ENCODE assay signal across 8 mouse cellular contexts in genomic region chr13:14612463-14612862, GRCm38 (mm10). TPM values are rescaled to one million over a fixed set of nuclear protein-coding genes. Genes with fewer than 3 reads are reported as not detected.
DNase-seq lines count a peak whose midpoint lies in the region; ATAC-seq and TF ChIP-seq lines count a peak whose summit lies in the region.

No protein-coding gene starts in this region.

- WGBS in heart, embryonic 12.5 days: 8% methylated on average over 10 of the region's 10 CpGs
- 8% methylated on average over 10 of the region's 10 CpGs for WGBS in forebrain, embryonic 14.5 days
- 5% methylated on average over 10 of the region's 10 CpGs for WGBS in liver, embryonic 14.5 days (ENCODE audit: insufficient replicate concordance)

- H3K4me1 ChIP-seq in heart, embryonic 12.5 days (replicated peaks): peaks cover 14% of the 10 kb centered on the region
- H3K4me1 ChIP-seq in CH12.LX (ENCODE audit: control insufficient read depth in 1 of 2, insufficient read depth in 2 of 2): peaks cover 0 to 15% of the 10 kb centered on the region in 2 experiments; a peak in 2 of 4 replicates
- H3K4me1 ChIP-seq in forebrain, embryonic 14.5 days (ENCODE audit: control insufficient read depth, insufficient read depth, low read length): peaks cover 2% of the 10 kb centered on the region; the same call in 1 of the 2 replicates
- H3K4me1 ChIP-seq in liver, embryonic 14.5 days (replicated peaks; ENCODE audit: control insufficient read depth in 2 of 2, insufficient read depth in 2 of 2, low read length in 1 of 2): peaks cover 8 to 9% of the 10 kb centered on the region in 2 experiments

- H3K79me2 ChIP-seq in CH12.LX (replicated peaks; ENCODE audit: control insufficient read depth, extremely low read depth, insufficient read depth, poor library complexity, severe bottlenecking): peaks cover 42% of the 10 kb centered on the region

- in situ Hi-C loops in CH12.LX (cut with MboI; ENCODE audit: low pct_ligation_motif_present, low pct_unique_long_range_greater_than_20kb, low sequenced_read_pairs): loop anchor here (25.0 kb wide), 1 partner anchor 700 kb away; no protein-coding TSS in a partner anchor

- dilution Hi-C loops in CH12.LX (cut with MboI; ENCODE audit: extremely low pct_ligation_motif_present, extremely low pct_unique_long_range_greater_than_20kb, low sequenced_read_pairs): no loop called here

- no peak for TF ChIP-seq RAD21 in CH12.LX (IDR thresholded peaks at IDR 0.05; ENCODE audit: low read depth, low read length)

- no peak for DNase-seq in heart, adult 18-20 months
- DNase-seq in CH12.LX (ENCODE audit: extremely low read depth): no peak
- no peak for DNase-seq in forebrain, embryonic 14.5 days (ENCODE audit: low spot score)
- DNase-seq in liver, embryonic 14.5 days (ENCODE audit: low read depth in 3 of 3, low spot score in 3 of 3): no peak
- no peak for DNase-seq in frontal cortex, postnatal 10 days (ENCODE audit: low spot score in 2 of 2)
- no peak for DNase-seq in B cell, adult 2 months
- DNase-seq in cerebellum, adult 11-12 months: no peak

- TF ChIP-seq POLR2A in CH12.LX (IDR thresholded peaks at IDR 0.05; ENCODE audit: low read depth, low read length): no peak

- H3K9ac ChIP-seq in heart, embryonic 12.5 days: peak overlapping the region; percentile 83
- H3K9ac ChIP-seq in CH12.LX (ENCODE audit: insufficient read depth, low read depth): peak overlapping the region; percentile 58
- peak overlapping the region; percentile 70 for H3K9ac ChIP-seq in forebrain, embryonic 14.5 days (ENCODE audit: low read length)
- peak overlapping the region; percentile 93 for H3K9ac ChIP-seq in liver, embryonic 14.5 days (replicated peaks)

- H3K4me3 ChIP-seq in heart, embryonic 12.5 days: peak overlapping the region; percentile 96
- H3K4me3 ChIP-seq in CH12.LX (replicated peaks in 1 of 3; ENCODE audit: low read depth in 2 of 3, low read length in 2 of 3, poor library complexity in 1 of 3): peak overlapping the region; percentile 69 to 95 (median 94)
- peak overlapping the region; percentile 82 for H3K4me3 ChIP-seq in forebrain, embryonic 14.5 days (ENCODE audit: low read depth, low read length)
- H3K4me3 ChIP-seq in liver, embryonic 14.5 days (ENCODE audit: insufficient read depth in 1 of 2, low read depth in 2 of 2, low read length in 2 of 2): peak overlapping the region; percentile 92 to 93

- TF ChIP-seq CTCF in CH12.LX (conservative IDR thresholded peaks at IDR 0.05 in 1 of 2, IDR thresholded peaks at IDR 0.05 in 1 of 2; ENCODE audit: low read depth in 2 of 2, low read length in 2 of 2): no peak
- no peak for TF ChIP-seq CTCF in liver, embryonic 14.5 days (IDR thresholded peaks at IDR 0.05; ENCODE audit: low read depth)

- H3K27me3 ChIP-seq in heart, embryonic 12.5 days (replicated peaks): no peaks in the 10 kb centered on the region
- no peaks in the 10 kb centered on the region for H3K27me3 ChIP-seq in CH12.LX (replicated peaks)
- no peaks in the 10 kb centered on the region for H3K27me3 ChIP-seq in forebrain, embryonic 14.5 days (replicated peaks; ENCODE audit: control insufficient read depth, insufficient read depth, low read length)
- H3K27me3 ChIP-seq in liver, embryonic 14.5 days (ENCODE audit: control insufficient read depth, insufficient read depth, low read length): no peaks in the 10 kb centered on the region

- H3K27ac ChIP-seq in heart, embryonic 12.5 days (ENCODE audit: poor library complexity, severe bottlenecking): peak overlapping the region; percentile 45; the same call in 1 of the 2 replicates
- peak overlapping the region; percentile 16 for H3K27ac ChIP-seq in CH12.LX (ENCODE audit: insufficient read depth, low read depth)
- H3K27ac ChIP-seq in forebrain, embryonic 14.5 days (ENCODE audit: low read depth, low read length): no peak overlapping the region
- peak overlapping the region; percentile 57 for H3K27ac ChIP-seq in liver, embryonic 14.5 days

- peak; percentile 63 for ATAC-seq in heart, embryonic 12.5 days (ENCODE audit: insufficient number of reproducible peaks, low FRiP score)
- ATAC-seq in forebrain, embryonic 14.5 days: peak; percentile 63
- ATAC-seq in liver, embryonic 14.5 days (ENCODE audit: insufficient read depth): peak; percentile 28

- H3K36me3 ChIP-seq in heart, embryonic 12.5 days: peaks cover 28% of the 10 kb centered on the region
- H3K36me3 ChIP-seq in CH12.LX (replicated peaks in 1 of 2; ENCODE audit: control insufficient read depth in 1 of 2, insufficient read depth in 1 of 2, low read length in 1 of 2): peaks cover 16 to 40% of the 10 kb centered on the region in 2 experiments
- H3K36me3 ChIP-seq in forebrain, embryonic 14.5 days (ENCODE audit: control insufficient read depth, insufficient read depth, low read length): peaks cover 24% of the 10 kb centered on the region
- peaks cover 20% of the 10 kb centered on the region for H3K36me3 ChIP-seq in liver, embryonic 14.5 days (replicated peaks; ENCODE audit: control insufficient read depth, insufficient read depth, low read depth)

- peak overlapping the region; percentile 76 for H3K4me2 ChIP-seq in heart, embryonic 12.5 days
- H3K4me2 ChIP-seq in CH12.LX (ENCODE audit: insufficient read depth, low read depth, poor library complexity, severe bottlenecking): peak overlapping the region; percentile 25; the same call in 1 of the 2 replicates
- peak overlapping the region; percentile 59 for H3K4me2 ChIP-seq in forebrain, embryonic 14.5 days (ENCODE audit: low read length)
- H3K4me2 ChIP-seq in liver, embryonic 14.5 days (ENCODE audit: low read depth): peak overlapping the region; percentile 86

- no peak for TF ChIP-seq EP300 in CH12.LX (IDR thresholded peaks at IDR 0.05; ENCODE audit: low read length)
- no peak for TF ChIP-seq EP300 in liver, embryonic 14.5 days (IDR thresholded peaks at IDR 0.05; ENCODE audit: low read depth)

- no peaks in the 10 kb centered on the region for H3K9me3 ChIP-seq in heart, embryonic 12.5 days (replicated peaks)
- H3K9me3 ChIP-seq in CH12.LX (replicated peaks; ENCODE audit: low read length): no peaks in the 10 kb centered on the region
- H3K9me3 ChIP-seq in forebrain, embryonic 14.5 days (replicated peaks; ENCODE audit: control insufficient read depth, low read length): no peaks in the 10 kb centered on the region
- H3K9me3 ChIP-seq in liver, embryonic 14.5 days (ENCODE audit: control insufficient read depth, low read length): no peaks in the 10 kb centered on the region

TF ChIP-seq in CH12.LX, 34 proteins besides CTCF, POLR2A, EP300 and RAD21:
- TF ChIP-seq BHLHE40 (IDR thresholded peaks at IDR 0.05; ENCODE audit: low read depth, low read length): no peak
- TF ChIP-seq GABPA (IDR thresholded peaks at IDR 0.05; ENCODE audit: insufficient replicate concordance, low read depth, low read length): no peak

RNA-seq across cellular contexts. Expression of gene Mrpl32, which starts 0.5 kb away (rescaled TPM):
- 106 and 120 TPM in 2 replicates for polyA plus RNA-seq in heart, embryonic 12.5 days (2016; fragmentation: Nextera tagmentation; extraction: Ambion mirVana)
- total RNA-seq in heart, adult 18-20 months (2021): 10 to 100 TPM; 41.0 to 43.7 TPM
- total RNA-seq in CH12.LX (2012; rRNA removed) (48.7 and 67.1 TPM in 2 replicates), CH12.LX (2014; rRNA removed) (190 and 238 TPM in 2 replicates)
- 129 and 133 TPM in 2 replicates for polyA plus RNA-seq in CH12.LX (2012; ENCODE audit: insufficient read length, low read depth)
- 118 and 136 TPM in 2 replicates for polyA plus RNA-seq in forebrain, embryonic 14.5 days (2014; fragmentation: Nextera tagmentation; extraction: Ambion mirVana)
- polyA plus RNA-seq in liver, embryonic 14.5 days (2012; rRNA removed): 6.4 and 23.9 TPM in 2 replicates
- polyA plus RNA-seq in liver, embryonic 14.5 days (2014; fragmentation: Nextera tagmentation; extraction: Ambion mirVana): 77.4 and 81.8 TPM in 2 replicates

RNA-seq across cellular contexts. Expression of gene Psma2, which starts 0.6 kb away (rescaled TPM):
- polyA plus RNA-seq in heart, embryonic 12.5 days (2016; fragmentation: Nextera tagmentation; extraction: Ambion mirVana): 132 and 137 TPM in 2 replicates
- total RNA-seq in heart, adult 18-20 months (2021): 10 to 100 TPM; 58.1 to 61.8 TPM
- total RNA-seq in CH12.LX (2012; rRNA removed): 134 and 159 TPM in 2 replicates
- total RNA-seq in CH12.LX (2014; rRNA removed): 290 and 319 TPM in 2 replicates
- 184 and 206 TPM in 2 replicates for polyA plus RNA-seq in CH12.LX (2012; ENCODE audit: insufficient read length, low read depth)
- polyA plus RNA-seq in forebrain, embryonic 14.5 days (2014; fragmentation: Nextera tagmentation; extraction: Ambion mirVana): 211 and 245 TPM in 2 replicates
- 34.5 and 56.6 TPM in 2 replicates for polyA plus RNA-seq in liver, embryonic 14.5 days (2012; rRNA removed)
- 147 and 149 TPM in 2 replicates for polyA plus RNA-seq in liver, embryonic 14.5 days (2014; fragmentation: Nextera tagmentation; extraction: Ambion mirVana)

RNA-seq across cellular contexts. Expression of gene AW209491, which starts 17.5 kb away (rescaled TPM):
- 18.4 and 18.6 TPM in 2 replicates for polyA plus RNA-seq in heart, embryonic 12.5 days (2016; fragmentation: Nextera tagmentation; extraction: Ambion mirVana)
- 10 to 100 TPM; 11.3 to 12.0 TPM for total RNA-seq in heart, adult 18-20 months (2021)
- total RNA-seq in CH12.LX (2012; rRNA removed) (13.6 and 13.7 TPM in 2 replicates), CH12.LX (2014; rRNA removed) (22.3 and 24.3 TPM in 2 replicates)
- 18.8 and 20.9 TPM in 2 replicates for polyA plus RNA-seq in CH12.LX (2012; ENCODE audit: insufficient read length, low read depth)
- polyA plus RNA-seq in forebrain, embryonic 14.5 days (2014; fragmentation: Nextera tagmentation; extraction: Ambion mirVana): 37.3 and 42.6 TPM in 2 replicates
- 2.9 and 4.2 TPM in 2 replicates for polyA plus RNA-seq in liver, embryonic 14.5 days (2012; rRNA removed)
- 9.7 and 11.5 TPM in 2 replicates for polyA plus RNA-seq in liver, embryonic 14.5 days (2014; fragmentation: Nextera tagmentation; extraction: Ambion mirVana)

Comparison
In these comparisons a context has a peak if more than half of its experiments do, and no peak if none do; other contexts are left out.
1. H3K4me2 ChIP-seq: peak in every context shown above with its lines; median percentile 86 in liver, embryonic 14.5 days; 76 in heart, embryonic 12.5 days; 59 in forebrain, embryonic 14.5 days; 25 in CH12.LX.